Mouse (Mus musculus) midbrain, postnatal 0 days (tissue): ENCODE results near the gene Plekhg1. TPM values are rescaled to one million over a fixed set of nuclear protein-coding genes. Genes with fewer than 3 reads are reported as not detected.

ENCODE experiments used
- ATAC-seq: fragments of 200-750 bp; cut with Nextera tagmentation; 2 replicates; pipeline ENCODE4 v1.8.0; 2017; ENCODE audit warnings: moderate number of reproducible peaks, mild to moderate bottlenecking, moderate TSS enrichment, moderate library complexity; ENCODE audit not compliant: low FRiP score
- DNase-seq: peaks from one replicate; pipeline ENCODE4 v3.0.0-alpha.2; 2015; ENCODE audit warnings: low spot score
- H3K27ac ChIP-seq: fragments of 300-500 bp; sonication (generic); 2 replicates; pipeline ENCODE4 v1.5.1; 2014; ENCODE audit warnings: low read depth, mild to moderate bottlenecking, low read length, mixed read lengths
- H3K27me3 ChIP-seq: fragments of 300-500 bp; sonication (generic); 2 replicates; pipeline ENCODE4 v1.6.1; 2014; ENCODE audit warnings: low read length, control low read depth, mixed read lengths; ENCODE audit not compliant: insufficient read depth
- H3K36me3 ChIP-seq: fragments of 300-500 bp; sonication (generic); 2 replicates; pipeline ENCODE4 v1.6.1; 2014; ENCODE audit warnings: low read length, control low read depth, mixed read lengths; ENCODE audit not compliant: insufficient read depth
- H3K4me1 ChIP-seq: fragments of 300-500 bp; sonication (generic); 2 replicates; pipeline ENCODE4 v1.6.1; 2014; ENCODE audit warnings: mild to moderate bottlenecking, control low read depth, antibody characterized with exemption, low read length, mixed read lengths; ENCODE audit not compliant: insufficient read depth
- H3K4me2 ChIP-seq: fragments of 300-500 bp; sonication (generic); 2 replicates; pipeline ENCODE4 v1.6.1; 2014; ENCODE audit warnings: low read depth, mild to moderate bottlenecking, low read length, mixed read lengths; ENCODE audit not compliant: poor library complexity, severe bottlenecking
- H3K4me3 ChIP-seq: fragments of 300-500 bp; sonication (generic); 2 replicates; pipeline ENCODE4 v1.5.1; 2014; ENCODE audit warnings: low read depth, mild to moderate bottlenecking, low read length, moderate library complexity
- H3K9ac ChIP-seq: fragments of 300-500 bp; sonication (generic); replicated peaks from 2 replicates; pipeline ENCODE4 v1.6.1; 2014; ENCODE audit warnings: mild to moderate bottlenecking, low read length, moderate library complexity, mixed read lengths; ENCODE audit not compliant: poor library complexity, severe bottlenecking
- H3K9me3 ChIP-seq: fragments of 300-500 bp; sonication (generic); 2 replicates; pipeline ENCODE4 v1.6.1; 2016; ENCODE audit warnings: low read length, control low read depth
- CTCF ChIP-seq: IDR thresholded peaks from 2 replicates; pipeline ENCODE4 v1.5.1; 2016; ENCODE audit warnings: antibody characterized with exemption, mild to moderate bottlenecking
- WGBS: fragments of 180-500 bp; shearing (Covaris S2); extraction: QIAGEN DNeasy Blood & Tissue Kit; methylation state at CpG from one replicate; pipeline ENCODE4 v1.1.7; 2014; 5-methylcytosine and 5-hydroxymethylcytosine counted together
- polyA plus RNA-seq: library from polyadenylated mRNA; unstranded; fragments of >200 nt; fragmentation: Nextera tagmentation; extraction: Ambion mirVana; gene quantifications from 2 replicates; pipeline ENCODE4 v1.2.1, GENCODE M21; 2015
- total RNA-seq: library from RNA; depleted of rRNA; stranded (reverse); fragments of >200 nt; gene quantifications from 2 replicates; pipeline ENCODE4 v1.2.3, GENCODE M21; 2014

Gene Plekhg1
- total and polyA plus RNA-seq, 2 experiments from 2014 or later: 5.7 to 17.1 TPM

DNA sequence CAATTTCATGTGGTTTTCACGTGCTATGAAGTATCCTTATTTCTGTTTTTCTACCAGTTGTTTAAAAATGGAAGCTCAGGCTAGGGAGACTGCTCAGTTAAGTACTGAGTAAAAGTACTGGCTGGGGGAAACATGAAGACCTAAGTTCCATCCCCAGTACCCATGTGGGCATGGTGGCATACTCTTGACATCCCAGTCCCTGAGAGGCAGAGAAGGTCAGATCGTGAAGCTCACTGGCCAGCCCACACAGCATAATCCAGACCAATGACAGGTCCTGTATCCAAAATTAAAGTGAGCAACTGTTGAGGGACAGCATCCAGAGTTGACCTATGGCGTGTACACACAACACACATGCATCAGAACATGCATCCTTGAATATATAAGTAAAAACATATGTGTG is 234.2 kb downstream of the Plekhg1 start:
- DNase-seq: no peak
- Histone ChIP-seq H3K27me3 (no peaks in the 10 kb centered on the region), H3K9me3 (no peaks in the 10 kb centered on the region), H3K36me3 (no peaks in the 10 kb centered on the region), H3K4me3 (no peak overlapping the region), H3K4me2 (peak overlapping the region; percentile 92; the same call in 1 of the 2 replicates), H3K27ac (no peak overlapping the region), H3K4me1 (no peaks in the 10 kb centered on the region), H3K9ac (no peak overlapping the region)
- no peak for TF ChIP-seq CTCF
- ATAC-seq: no peak
- 77% methylated on average over 3 of the region's 3 CpGs for WGBS

- Histone ChIP-seq H3K4me3 (no peak overlapping the region), H3K36me3 (peaks cover 6% of the 10 kb centered on the region), H3K9ac (no peak overlapping the region), H3K9me3 (no peaks in the 10 kb centered on the region), H3K27ac (no peak overlapping the region), H3K4me2 (no peak overlapping the region), H3K4me1 (no peaks in the 10 kb centered on the region), H3K27me3 (no peaks in the 10 kb centered on the region)
- 86% methylated on average over 6 of the region's 6 CpGs for WGBS
- no peak for DNase-seq
- ATAC-seq: no peak
- TF ChIP-seq CTCF: no peak
Observed at GRCm38 (mm10) chr10:3975898-3976622, 235.9 kb downstream of the Plekhg1 start.

DNA sequence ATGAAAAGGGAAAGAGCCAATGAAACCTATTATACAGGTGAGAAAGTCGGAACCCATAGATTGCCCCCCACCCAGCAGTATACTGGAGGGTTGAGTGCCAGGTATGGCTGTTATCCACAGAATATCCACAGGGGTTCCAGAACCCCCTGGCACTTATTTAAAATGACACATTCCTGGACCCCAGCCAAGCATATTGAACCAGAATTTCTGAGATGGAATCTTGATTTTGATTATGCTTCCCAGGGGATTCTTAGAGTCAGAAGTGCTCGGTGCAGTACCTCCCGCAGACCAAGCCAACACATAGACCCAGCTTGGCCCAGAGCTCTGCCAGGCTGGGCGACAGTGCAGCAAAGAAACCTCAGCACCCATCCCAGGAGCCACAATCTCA is 236.5 kb downstream of the Plekhg1 start:
- no peaks in the 10 kb centered on the region for H3K4me1 ChIP-seq
- ATAC-seq: no peak
- H3K9me3 ChIP-seq: no peaks in the 10 kb centered on the region
- H3K27me3 ChIP-seq: no peaks in the 10 kb centered on the region
- H3K4me2 ChIP-seq: no peak overlapping the region
- H3K36me3 ChIP-seq: peaks cover 7% of the 10 kb centered on the region
- WGBS: 75% methylated on average over 4 of the region's 4 CpGs
- TF ChIP-seq CTCF: no peak
- no peak for DNase-seq
- no peak overlapping the region for H3K4me3 ChIP-seq
- H3K9ac ChIP-seq: no peak overlapping the region
- no peak overlapping the region for H3K27ac ChIP-seq

DNA sequence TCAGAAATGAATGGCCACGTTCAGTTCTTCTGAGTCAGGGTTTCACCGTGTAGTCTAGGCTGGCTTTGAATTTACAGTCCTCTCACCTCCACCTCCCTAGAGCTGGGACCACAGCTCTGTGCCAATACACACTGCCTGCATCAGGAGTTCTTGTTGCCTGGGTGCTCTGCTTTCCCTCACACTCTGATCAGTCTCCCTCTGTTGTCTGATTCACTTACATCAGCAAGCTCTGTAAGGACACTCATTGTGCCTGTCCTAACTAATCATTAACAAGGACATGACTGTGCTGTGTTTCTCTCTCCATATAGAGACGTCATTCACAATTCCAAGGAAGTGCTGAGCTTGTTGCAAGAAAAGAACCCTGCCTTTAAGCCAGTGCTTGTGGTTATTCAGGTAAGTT is 238.2 kb downstream of the Plekhg1 start:
- no peaks in the 10 kb centered on the region for H3K27me3 ChIP-seq
- H3K9me3 ChIP-seq: no peaks in the 10 kb centered on the region
- H3K9ac ChIP-seq: no peak overlapping the region
- no peak overlapping the region for H3K4me3 ChIP-seq
- DNase-seq (peak; percentile 29), ATAC-seq (no peak)
- H3K36me3 ChIP-seq: peaks cover 7% of the 10 kb centered on the region
- H3K4me1 ChIP-seq: no peaks in the 10 kb centered on the region
- WGBS: 74% methylated on average over 3 of the region's 3 CpGs
- H3K27ac ChIP-seq: no peak overlapping the region
- H3K4me2 ChIP-seq: no peak overlapping the region
- TF ChIP-seq CTCF: no peak

DNA sequence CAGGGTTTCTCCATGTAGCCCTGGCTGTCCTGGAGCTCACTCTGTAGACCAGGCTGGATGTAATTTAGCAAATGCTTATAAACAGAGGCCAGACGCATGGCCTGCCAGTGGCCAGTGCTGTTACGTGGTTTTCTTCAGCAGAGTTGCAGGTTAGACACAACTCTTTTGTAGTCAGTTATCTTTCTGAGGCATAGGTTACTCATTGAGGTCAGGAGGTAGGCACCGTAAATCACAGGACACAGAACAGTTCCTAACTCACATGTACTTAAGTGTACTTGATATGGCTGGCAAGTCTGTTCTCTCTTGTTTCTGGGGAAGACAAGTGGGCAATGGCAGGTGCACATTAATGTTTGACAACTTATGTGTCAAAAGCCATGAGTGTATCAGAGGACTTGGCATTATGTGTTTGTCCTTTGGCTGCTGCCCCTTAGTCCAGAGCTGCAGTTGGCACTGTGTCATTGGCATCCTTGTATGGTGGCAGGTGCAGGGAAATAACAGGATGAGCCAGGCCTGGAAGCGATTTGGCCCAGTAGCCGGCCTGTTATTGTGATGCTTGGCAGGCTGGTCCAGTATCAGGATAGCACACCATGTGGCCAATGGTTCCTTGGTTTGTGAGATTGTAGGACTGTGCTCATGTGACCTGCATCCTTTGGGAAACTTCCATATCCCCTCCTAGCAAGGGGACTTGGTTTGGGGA is 238.8 kb downstream of the Plekhg1 start:
- ATAC-seq: peak; percentile 64
- WGBS: 88% methylated on average over 5 of the region's 5 CpGs

DNA sequence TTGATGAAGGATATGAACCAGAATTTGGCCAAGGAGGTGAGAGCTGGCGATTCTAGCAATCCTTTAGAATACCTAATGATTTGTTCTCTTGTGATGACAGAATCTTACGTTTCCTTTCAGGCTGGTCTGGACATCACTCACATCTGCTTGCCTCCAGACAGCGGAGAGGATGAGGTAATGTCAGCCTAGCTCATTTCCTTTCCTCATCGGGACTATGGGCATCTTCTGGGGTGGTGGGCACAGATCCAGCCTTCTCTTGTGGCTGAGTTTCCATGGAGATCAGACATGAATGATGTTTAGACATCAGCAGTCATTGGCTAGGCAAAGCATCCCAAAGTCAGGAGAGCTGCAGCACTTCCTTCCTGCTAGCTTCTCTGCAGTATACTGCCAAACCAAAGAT is 240.1 kb downstream of the Plekhg1 start:
- no peak for TF ChIP-seq CTCF
- ATAC-seq: no peak
- 80% methylated on average over 4 of the region's 4 CpGs for WGBS
- H3K27ac ChIP-seq: no peak overlapping the region
- DNase-seq: no peak
- no peak overlapping the region for H3K4me3 ChIP-seq
- no peaks in the 10 kb centered on the region for H3K4me1 ChIP-seq
- no peak overlapping the region for H3K9ac ChIP-seq
- no peak overlapping the region for H3K4me2 ChIP-seq
- H3K27me3 ChIP-seq: no peaks in the 10 kb centered on the region
- H3K9me3 ChIP-seq: no peaks in the 10 kb centered on the region
- H3K36me3 ChIP-seq: peaks cover 10% of the 10 kb centered on the region

More for the DNA sequence above, 238.8 kb downstream of the Plekhg1 start:
- H3K27ac ChIP-seq: no peak overlapping the region
- H3K9me3 ChIP-seq: no peaks in the 10 kb centered on the region
- DNase-seq: peak; percentile 83
- H3K4me1 ChIP-seq: no peaks in the 10 kb centered on the region
- H3K36me3 ChIP-seq: peaks cover 7% of the 10 kb centered on the region
- TF ChIP-seq CTCF: no peak
- H3K4me3 ChIP-seq: no peak overlapping the region
- H3K9ac ChIP-seq: no peak overlapping the region
- H3K4me2 ChIP-seq: no peak overlapping the region
- H3K27me3 ChIP-seq: no peaks in the 10 kb centered on the region
